Mouse (Mus musculus) C2C12 (cell line): ENCODE measurements at regions not wholly inside any gene's neighbourhood (a gene's known extent, or its start where the extent isn't known, plus 50 kb on each side); places are given as distances from the start of the nearest gene placed in this dataset.

ENCODE experiments used
- H3K27me3 ChIP-seq: one replicate; pipeline ENCODE4 v1.6.1; 2011; ENCODE audit not compliant: control insufficient read depth, insufficient read depth, insufficient read length
- H3K36me3 ChIP-seq: one replicate; pipeline ENCODE4 v1.6.1; 2011; ENCODE audit not compliant: control insufficient read depth, insufficient read depth
- H3K4me3 ChIP-seq: one replicate; pipeline ENCODE4 v1.5.1; 2011; ENCODE audit warnings: mild to moderate bottlenecking, control low read depth; ENCODE audit not compliant: poor library complexity, insufficient read depth, severe bottlenecking
- H3K79me2 ChIP-seq: one replicate; pipeline ENCODE4 v1.6.1; 2011; ENCODE audit not compliant: control insufficient read depth, insufficient read depth
- H3K79me3 ChIP-seq: one replicate; pipeline ENCODE4 v1.6.1; 2011; ENCODE audit warnings: low read depth, control low read depth
- H3ac ChIP-seq: one replicate; pipeline ENCODE3; 2011; ENCODE audit warnings: low read depth; ENCODE audit not compliant: control insufficient read depth, insufficient read length
- CEBPB ChIP-seq: IDR thresholded peaks from one replicate; pipeline ENCODE4 v1.6.1; 2011; ENCODE audit warnings: low read depth, mild to moderate bottlenecking, control low read depth, moderate library complexity
- CTCF ChIP-seq: IDR thresholded peaks from one replicate; pipeline ENCODE4 v1.5.1; 2011; ENCODE audit not compliant: control insufficient read depth, insufficient read depth, insufficient read length
- FOSL1 ChIP-seq: IDR thresholded peaks from one replicate; pipeline ENCODE4 v1.8.0; 2011; ENCODE audit warnings: mild to moderate bottlenecking, low read length; ENCODE audit not compliant: poor library complexity, insufficient read depth, severe bottlenecking
- MAX ChIP-seq: IDR thresholded peaks from one replicate; pipeline ENCODE4 v1.6.1; 2011; ENCODE audit warnings: mild to moderate bottlenecking, control low read depth
- MYOD1 ChIP-seq: IDR thresholded peaks from one replicate; pipeline ENCODE4 v1.6.1; 2011; ENCODE audit warnings: low read depth; ENCODE audit not compliant: control insufficient read depth, insufficient read length
- MYOG ChIP-seq: IDR thresholded peaks from one replicate; pipeline ENCODE4 v1.6.1; 2011; ENCODE audit not compliant: control insufficient read depth, insufficient read length; ENCODE audit errors: extremely low read depth
- USF1 ChIP-seq: IDR thresholded peaks from one replicate; pipeline ENCODE4 v1.6.1; 2011; ENCODE audit warnings: low read depth, mild to moderate bottlenecking, control low read depth, moderate library complexity

GRCm38 (mm10) chr13:78678241-78678640 lies 478.7 kb upstream of the Nr2f1 start:
- Histone ChIP-seq H3K79me2 (no peaks in the 10 kb centered on the region), H3K79me3 (no peaks in the 10 kb centered on the region), H3K36me3 (no peaks in the 10 kb centered on the region), H3K4me3 (no peak overlapping the region), H3ac (no peak overlapping the region), H3K27me3 (no peaks in the 10 kb centered on the region)
- TF ChIP-seq MAX (no peak), MYOG (no peak), CEBPB (no peak), USF1 (no peak), FOSL1 (no peak), CTCF (no peak), MYOD1 (no peak)

- Histone ChIP-seq H3K36me3 (no peaks in the 10 kb centered on the region), H3ac (no peak overlapping the region), H3K27me3 (no peaks in the 10 kb centered on the region), H3K79me3 (no peaks in the 10 kb centered on the region), H3K79me2 (no peaks in the 10 kb centered on the region), H3K4me3 (no peak overlapping the region)
- no peak for TF ChIP-seq MYOG
- no peak for TF ChIP-seq MAX
- no peak for TF ChIP-seq MYOD1
- TF ChIP-seq CTCF, result no peak
- no peak for TF ChIP-seq USF1
- TF ChIP-seq CEBPB, result no peak
- TF ChIP-seq FOSL1, result no peak
These were observed 458.7 kb upstream of the Nr2f1 start for GRCm38 (mm10) chr13:78658285-78658684.

- Histone ChIP-seq H3K27me3 (no peaks in the 10 kb centered on the region), H3K36me3 (no peaks in the 10 kb centered on the region), H3K79me3 (no peaks in the 10 kb centered on the region), H3K79me2 (no peaks in the 10 kb centered on the region), H3K4me3 (no peak overlapping the region), H3ac (no peak overlapping the region)
- no peak for TF ChIP-seq FOSL1
- no peak for TF ChIP-seq MAX
- TF ChIP-seq CTCF, result no peak
- TF ChIP-seq MYOD1, result no peak
- no peak for TF ChIP-seq USF1
- no peak for TF ChIP-seq MYOG
- no peak for TF ChIP-seq CEBPB
These were observed 457.2 kb upstream of the Nr2f1 start for GRCm38 (mm10) chr13:78656766-78657165.

- Histone ChIP-seq H3K27me3 (no peaks in the 10 kb centered on the region), H3K79me3 (no peaks in the 10 kb centered on the region), H3K36me3 (no peaks in the 10 kb centered on the region), H3K4me3 (no peak overlapping the region), H3ac (no peak overlapping the region), H3K79me2 (no peaks in the 10 kb centered on the region)
- TF ChIP-seq CEBPB (no peak), MAX (no peak), MYOG (no peak), USF1 (no peak), MYOD1 (no peak), FOSL1 (no peak), CTCF (no peak)
These were observed 456.6 kb upstream of the Nr2f1 start for GRCm38 (mm10) chr13:78656196-78656595.

- Histone ChIP-seq H3K27me3 (no peaks in the 10 kb centered on the region), H3K79me3 (no peaks in the 10 kb centered on the region), H3K36me3 (no peaks in the 10 kb centered on the region), H3K79me2 (no peaks in the 10 kb centered on the region), H3K4me3 (no peak overlapping the region), H3ac (no peak overlapping the region)
- TF ChIP-seq MYOD1 (no peak), CTCF (no peak)
These were observed 451.3 kb upstream of the Nr2f1 start for GRCm38 (mm10) chr13:78650824-78651223.

GRCm38 (mm10) chr13:78644556-78644955 lies 445.0 kb upstream of the Nr2f1 start:
- TF ChIP-seq MYOD1 (no peak), MYOG (no peak), CTCF (no peak), USF1 (no peak), FOSL1 (no peak), MAX (no peak), CEBPB (no peak)
- no peaks in the 10 kb centered on the region for H3K79me3 ChIP-seq
- H3K27me3 ChIP-seq, result no peaks in the 10 kb centered on the region
- H3K79me2 ChIP-seq, result no peaks in the 10 kb centered on the region
- H3K4me3 ChIP-seq, result no peak overlapping the region
- no peaks in the 10 kb centered on the region for H3K36me3 ChIP-seq
- no peak overlapping the region for H3ac ChIP-seq
